Mouse (Mus musculus) right cerebral cortex, postnatal 36 days (tissue): Measurements from ENCODE around the gene Fmo5.

ENCODE experiments used
- DNase-seq, 2 experiments: peaks; one replicate each; pipeline ENCODE4 v3.0.0; 2022; ENCODE audit warnings: low spot score in 2 of 2, mixed read lengths in 1 of 2

The Fmo5 gene

DNA sequence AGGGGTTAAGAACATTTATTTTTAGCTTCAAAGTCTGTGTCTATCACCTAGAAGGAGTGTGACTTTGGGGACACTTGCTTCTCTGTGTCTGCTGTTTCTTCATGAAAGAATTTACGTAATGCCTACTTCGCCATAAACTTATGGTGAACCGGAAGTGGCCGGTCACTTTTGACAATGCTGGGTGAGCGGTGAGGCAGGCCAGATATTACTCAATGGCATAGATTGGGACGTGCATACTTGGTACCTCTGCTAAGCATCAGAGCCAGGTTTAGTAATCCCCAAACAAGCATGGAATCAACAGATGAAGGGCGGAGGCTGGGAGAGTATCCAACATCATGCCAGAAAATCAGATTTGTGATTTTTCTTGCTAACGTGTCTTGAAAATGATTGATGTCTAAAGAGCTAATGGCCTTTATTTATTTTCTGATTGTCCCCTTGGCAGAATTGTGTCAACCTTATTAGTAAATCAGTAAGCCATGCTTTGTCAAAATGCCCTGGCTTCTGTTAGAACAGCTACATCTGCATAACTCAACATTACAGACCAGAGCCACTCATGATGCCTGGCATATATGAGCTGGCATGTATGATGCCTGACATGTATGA is 2.8 kb downstream of the Fmo5 start:
- DNase-seq = no peak

DNA sequence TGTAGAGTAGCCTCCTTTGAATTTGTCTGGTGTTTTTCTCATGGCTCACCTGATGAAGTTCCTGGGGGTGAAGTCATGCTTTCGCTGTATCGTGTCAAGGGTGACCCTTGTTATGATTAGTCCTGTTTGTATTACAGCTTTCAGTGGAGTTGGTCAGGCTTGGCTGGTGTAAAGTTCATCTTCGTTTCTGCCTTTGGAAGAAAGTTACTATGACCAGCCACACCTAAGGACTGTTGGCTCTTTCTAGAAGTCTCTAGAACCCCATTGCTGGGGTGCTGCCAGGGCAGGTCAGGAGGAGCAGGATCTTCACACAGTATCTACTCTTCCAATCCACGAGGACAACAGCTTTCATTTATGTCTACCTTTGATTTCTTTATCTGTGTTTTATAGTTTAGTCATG is 4.9 kb downstream of the Fmo5 start:
- no peak for DNase-seq

DNA sequence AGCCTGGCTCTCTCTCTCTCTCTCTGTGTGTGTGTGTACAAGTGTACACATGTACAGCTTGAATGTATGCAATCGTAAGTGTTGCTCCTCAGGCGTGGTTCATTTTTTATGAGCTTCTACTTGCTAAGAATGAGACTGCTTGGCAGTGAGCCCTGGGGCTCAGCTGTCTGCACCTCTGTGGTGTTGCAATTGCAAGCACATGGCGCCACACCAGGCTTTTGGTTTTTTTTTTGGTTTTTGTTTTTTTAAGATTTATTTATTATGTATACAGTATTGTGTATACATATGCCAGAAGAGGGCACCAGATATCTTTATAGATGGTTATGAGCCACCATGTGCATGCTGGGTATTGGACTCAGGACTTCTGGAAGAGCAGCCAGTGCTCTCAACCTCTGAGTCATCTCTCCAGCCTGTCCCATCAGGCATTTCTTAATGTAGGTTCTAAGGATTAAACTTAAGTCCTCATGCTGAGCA is 5.7 kb downstream of the Fmo5 start:
- DNase-seq = no peak

DNA sequence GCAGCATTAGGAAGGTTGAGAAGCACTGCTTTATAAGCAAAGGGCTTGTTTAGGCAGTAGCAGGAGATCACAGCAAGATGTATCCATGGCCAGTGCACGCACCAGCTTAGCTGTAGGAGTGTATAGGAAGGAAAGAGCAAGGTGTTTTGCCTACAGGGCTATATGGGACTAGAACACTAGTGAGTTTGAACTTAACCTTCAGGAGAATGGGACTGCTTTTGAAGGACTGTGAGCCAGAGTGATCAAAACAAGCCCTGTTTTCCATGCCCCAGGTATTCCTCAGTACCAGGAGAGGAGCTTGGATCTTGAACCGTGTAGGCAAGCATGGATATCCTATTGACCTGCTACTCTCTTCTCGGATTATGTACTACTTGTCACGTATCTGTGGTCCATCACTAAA is 12.8 kb downstream of the Fmo5 start:
- DNase-seq = no peak

DNA sequence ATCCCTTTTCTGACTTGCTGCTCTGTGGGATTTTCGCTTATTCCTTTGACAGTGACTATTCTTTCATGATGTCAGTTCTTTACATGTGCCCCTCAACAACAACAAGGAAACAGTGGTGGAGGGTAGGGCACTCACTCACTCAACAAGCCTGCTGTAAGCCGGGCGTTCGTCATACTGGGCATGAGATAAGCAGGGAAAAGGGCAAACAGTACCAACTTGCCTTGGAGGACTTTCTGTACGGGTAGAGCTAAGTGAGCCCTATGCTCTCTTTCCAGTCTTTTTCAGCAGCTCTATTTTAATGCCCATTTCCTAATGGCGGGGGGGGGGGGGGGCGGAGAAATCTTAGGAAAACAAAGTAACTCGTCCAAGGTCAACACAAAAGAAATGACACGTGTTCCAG is 13.4 kb downstream of the Fmo5 start:
- DNase-seq = no peak

DNA sequence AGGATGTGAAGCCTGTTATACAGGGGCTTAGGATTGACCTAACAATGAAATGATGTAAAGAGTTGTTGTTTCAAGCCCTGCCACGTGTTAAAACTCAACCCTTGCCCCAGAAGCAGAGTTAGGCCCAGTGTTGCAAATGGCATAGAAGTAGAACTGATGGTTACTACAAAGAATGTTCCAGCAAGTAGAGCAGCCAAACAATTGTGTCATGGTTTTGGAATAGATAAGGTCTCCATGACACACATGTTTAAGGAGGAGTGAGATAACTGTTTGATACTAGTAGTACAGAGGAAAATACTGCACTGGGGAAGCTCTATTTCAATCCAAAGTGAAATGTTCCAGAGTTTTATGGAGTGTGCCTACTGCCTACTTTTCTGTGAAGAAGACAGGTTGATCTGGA is 19.9 kb downstream of the Fmo5 start:
- no peak for DNase-seq

DNA sequence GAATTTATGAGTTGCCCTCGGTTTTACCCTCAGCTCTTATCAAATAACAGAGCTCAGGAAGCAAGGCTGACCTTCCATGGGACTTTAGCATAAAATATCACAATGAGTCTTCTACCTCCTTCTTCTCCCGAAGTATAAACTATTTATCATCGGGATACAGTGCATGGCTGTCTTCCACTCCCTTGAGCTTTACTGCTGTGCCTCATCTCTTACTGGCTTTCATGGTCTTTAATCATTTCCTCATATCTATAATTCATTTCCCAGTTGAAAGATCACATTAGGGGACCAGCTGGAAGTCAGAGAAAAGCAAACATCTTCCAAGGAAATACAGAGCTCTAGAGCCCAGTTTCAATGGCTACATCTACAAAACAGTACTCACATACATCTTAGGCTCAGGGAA is 20.4 kb downstream of the Fmo5 start:
- DNase-seq = no peak

DNA sequence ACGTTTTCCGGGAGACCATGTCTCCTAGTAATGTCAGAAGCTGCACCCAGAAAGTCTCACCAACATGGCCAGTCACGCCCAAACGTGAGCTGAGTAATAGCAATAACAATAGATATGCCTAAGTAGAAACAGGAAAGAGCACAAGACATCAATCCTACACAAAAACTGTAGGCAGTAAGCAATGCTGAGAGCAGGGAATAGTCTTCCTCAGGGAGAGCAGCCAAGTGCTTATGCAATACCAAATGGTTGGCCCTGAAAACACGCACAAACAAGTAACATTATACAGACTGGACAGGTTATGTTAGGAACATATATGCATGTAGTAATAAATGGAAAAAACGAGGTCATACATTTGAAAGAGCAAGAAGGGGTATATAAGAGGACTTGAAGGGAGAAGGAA is 20.9 kb downstream of the Fmo5 start:
- no peak for DNase-seq

DNA sequence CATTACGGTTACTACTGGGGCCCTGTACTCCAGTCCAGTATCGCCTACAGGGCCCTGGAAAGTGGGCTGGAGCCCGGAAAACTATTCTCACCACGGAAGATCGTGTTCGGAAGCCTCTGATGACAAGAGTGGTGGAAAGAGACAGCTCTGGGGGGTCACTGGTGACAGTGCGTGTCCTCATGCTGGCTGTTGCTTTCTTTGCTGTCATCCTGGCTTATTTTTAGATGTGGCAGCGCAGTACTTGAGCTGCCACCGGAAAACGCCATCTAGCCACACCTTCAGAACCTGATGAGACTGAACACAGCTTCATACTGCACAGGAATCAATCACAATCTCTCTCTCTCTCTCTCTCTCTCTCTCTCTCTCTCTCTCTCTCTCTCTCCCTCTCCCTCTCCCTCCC is 23.0 kb downstream of the Fmo5 start:
- DNase-seq = no peak

DNA sequence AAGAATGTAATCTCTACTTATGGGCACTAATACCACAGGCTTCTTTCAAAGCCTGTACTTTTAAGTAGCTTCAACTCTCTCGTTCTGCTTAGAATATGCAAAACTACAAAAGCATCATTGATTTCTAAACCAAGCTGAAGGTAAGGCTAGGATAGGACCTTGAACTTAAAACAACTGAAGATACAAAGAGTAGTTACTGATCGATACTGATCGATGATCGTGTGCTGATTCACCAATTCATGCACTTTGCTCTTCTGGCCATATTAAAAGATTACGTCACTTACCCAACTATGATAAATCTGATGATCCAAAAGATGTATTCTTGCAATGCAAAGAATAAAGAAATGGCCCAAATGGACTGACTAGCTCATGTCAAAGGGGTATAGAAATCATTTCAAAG is 25.2 kb downstream of the Fmo5 start:
- DNase-seq = no peak

DNA sequence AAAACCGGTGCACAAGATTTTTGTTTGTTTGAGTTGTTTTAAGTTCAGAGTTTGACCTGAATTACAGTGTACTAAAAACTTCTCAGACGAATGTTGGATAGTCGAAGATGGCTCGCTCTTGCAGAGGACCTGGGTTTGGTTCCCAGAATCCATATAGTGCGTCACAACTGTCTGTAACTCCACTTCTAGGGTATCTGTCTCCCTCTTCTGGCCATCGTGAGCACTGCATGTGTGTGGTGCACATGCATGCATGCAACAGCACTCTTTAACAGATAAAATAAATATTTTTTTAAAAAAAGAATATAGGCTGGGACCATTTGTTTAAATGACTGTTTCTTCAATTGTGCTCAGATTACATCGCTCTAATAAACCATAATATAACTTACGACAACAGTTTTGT is 26.3 kb downstream of the Fmo5 start:
- DNase-seq = no peak

DNA sequence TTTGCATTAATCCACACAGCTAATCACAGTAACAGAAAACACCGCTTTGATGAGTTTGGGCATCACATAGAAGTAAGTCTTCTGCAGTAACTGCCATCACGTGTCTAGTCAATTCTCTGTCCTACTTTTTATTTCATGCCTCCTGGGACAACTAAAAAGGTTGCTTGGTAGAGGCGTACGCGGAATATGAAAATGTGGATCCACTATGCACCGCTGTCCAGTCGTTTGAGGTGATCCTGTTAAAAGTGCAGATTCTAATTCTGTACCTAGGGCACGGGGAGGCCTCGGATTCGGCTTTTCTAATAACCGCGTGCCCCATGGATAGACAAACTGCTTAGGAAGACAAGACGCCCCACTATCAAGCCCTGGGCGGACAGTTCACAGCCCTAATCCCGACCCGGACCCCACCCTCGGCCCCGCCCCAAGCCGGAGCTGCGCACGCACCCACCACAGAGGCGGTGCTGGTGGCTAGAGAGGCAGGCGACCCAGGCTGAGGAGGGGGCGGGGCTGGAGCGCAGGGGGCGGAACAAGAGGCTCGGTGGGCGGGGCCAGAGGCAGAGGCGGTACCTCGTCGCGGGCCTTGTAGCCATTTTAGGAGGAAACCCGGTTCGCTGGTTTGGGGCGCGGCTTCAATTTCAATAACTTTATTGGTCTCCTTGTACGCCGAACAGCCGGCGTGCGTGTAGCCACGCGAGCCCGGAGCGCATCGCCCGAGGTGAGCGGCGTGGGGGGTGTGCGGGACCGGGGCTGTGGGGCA is 29.2 kb downstream of the Fmo5 start, which contains the start of gene Prkab2:
Prkab2 (plus strand) TSS at position 539 of the 757 bp plus-strand sequence.
- DNase-seq = peak; percentile 99

DNA sequence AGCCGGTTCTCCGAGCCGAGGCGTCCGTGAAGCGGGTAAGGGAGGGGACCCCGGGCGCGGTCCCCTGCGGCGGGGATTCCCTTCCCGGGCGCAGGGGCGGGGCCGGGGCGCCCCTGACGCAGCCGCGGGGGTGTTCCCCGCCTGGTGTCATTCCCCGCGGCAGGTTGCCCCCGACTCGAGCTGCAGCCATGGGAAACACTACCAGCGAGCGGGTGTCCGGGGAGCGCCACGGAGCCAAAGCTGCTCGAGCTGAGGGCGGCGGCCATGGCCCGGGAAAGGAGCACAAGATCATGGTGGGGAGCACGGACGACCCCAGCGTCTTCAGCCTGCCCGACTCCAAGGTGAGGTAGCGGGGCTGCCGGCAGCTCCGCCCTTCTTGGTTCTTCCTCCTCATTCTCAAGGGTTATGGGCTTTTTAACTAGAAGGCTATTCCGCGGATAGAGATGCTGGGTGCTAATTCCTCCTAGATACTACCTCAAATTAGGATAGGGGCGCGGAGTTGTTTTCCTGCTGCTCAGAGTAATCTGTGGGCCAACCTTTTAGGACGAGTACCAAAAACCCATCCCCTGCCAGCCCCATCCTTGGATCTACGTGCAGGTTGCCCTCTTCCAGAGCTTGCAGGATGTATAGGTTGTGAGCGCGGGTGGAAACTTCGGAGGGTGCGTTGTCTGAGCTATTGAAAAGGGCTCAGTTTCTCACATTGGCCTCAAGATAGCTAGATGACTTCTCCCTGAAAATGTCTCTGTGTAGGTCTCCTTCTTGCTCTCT is 30.0 kb downstream of the Fmo5 start:
- peak in 1 of 2 experiments; percentile 73 for DNase-seq

DNA sequence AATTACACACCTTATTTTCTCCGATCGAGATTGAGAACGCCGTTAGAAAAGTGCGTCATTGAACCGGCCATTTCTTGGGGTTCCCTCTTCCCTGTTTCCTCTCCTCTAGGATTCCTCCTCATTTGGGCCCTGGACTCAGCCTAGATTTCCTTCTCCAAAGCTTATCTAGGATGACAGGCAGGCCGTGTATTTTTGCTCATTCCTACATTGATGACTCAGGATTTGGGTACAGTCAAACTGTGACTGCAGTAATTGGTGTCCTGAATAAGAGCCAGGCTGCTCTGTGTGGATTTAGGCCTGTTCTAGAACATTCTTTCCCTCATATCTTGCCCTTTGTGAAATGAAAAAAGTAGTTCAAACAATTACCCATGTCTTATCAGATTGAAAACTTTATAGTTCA is 31.1 kb downstream of the Fmo5 start:
- DNase-seq = no peak

DNA sequence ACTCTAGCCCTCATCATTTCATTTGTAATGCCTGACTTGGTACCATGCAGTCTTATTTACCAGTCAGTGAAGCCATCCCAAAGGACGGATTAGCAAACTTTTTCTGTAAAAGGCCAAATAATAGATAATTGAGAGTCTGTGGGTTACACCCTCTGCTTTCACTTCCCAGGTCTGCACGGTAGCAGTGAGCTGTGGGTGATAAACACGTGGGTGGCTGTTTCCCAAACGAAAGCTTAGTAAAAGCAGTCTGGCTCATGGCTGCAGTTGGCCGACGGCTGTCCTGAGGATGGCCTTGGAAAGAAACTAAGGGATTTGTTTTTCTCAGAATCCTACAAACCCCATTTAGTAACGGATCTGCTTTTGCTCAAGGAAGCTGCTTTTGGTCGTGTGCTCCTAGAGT is 32.6 kb downstream of the Fmo5 start:
- DNase-seq = no peak

DNA sequence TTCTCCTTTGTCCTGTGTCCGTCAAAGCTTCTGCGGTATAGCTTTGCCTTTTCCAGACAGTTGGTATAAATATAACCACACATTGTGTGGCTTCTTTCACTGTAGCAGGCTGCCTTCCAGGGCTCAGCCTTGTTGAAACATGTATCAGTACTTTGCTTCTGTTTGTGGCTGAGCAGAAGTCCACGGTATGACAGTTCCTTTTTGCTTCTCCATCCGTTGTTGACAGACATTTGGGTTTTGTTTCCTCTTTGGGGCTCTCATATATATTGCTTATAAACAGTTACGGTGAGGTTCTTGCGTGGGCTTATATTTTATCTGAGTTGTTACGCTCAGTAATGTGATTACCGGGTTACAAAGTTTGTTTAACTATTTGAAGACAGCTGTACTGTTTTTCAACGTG is 36.9 kb downstream of the Fmo5 start:
- DNase-seq = no peak

DNA sequence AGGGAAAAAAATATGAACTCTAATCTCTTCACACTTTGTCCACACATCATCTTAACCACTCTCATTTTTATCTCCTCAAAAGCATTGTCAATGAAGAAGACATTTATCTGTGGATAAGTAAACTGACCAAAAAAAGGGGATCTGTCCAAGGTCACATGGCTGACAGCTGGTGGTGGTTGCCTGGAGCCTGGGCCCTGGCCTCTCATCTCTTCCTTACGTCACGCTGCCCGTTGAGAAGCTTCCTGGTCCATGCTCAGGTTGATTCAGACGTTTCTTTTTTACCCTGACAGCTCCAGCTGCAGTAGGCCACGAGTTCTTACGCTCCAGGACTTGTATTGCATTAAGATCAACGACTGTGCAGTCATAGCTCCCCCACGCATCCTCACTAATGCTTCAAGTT is 37.5 kb downstream of the Fmo5 start:
- no peak for DNase-seq

DNA sequence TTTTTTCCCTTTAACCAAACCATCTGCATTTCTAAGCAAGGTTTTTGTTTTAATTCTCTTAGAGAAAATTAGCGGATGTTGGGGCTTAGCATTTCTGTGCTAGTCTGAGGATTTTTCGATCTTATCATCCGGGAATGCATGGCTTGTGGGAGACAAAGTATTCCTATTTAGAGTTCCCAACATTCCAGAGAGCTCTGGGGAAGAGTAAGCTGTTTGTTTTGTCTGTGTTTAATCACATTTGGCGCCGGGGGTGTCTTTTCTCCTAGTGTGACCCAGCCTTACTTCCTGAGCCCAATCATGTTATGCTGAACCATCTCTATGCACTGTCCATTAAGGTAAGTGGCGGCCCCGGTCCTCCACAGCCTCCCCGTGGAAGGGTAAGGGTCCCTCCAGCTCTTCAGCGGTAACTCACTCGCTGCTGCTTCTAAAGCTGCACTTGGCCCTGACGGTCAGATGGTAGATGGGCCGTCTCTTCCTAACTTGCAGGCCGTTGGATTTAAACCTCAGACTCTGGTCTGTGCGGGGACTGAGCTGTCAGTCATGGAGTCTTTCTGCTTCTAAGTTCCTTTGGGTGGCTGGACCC is 38.6 kb downstream of the Fmo5 start:
- no peak for DNase-seq

DNA sequence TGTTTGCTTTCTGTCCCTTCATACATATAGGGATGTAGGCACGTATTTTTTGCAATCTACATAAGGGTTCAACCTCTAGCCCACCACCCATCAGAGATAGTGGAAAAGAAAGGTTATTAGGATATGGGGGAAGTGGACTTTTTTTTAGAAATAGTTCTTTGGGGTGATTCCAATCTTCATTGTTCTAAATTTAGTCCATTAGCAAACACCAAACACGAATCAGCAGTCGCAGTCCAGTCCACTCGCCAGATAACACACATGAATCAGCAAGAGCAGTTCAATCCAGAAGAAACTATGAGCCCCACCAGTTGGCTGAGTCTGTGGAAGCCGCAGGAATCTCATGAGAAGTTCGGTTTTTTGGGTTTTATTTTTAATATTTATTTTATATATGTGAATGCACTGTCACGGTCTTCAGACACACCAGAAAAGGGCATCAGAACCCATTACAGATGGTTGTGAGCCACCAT is 46.1 kb downstream of the Fmo5 start, which contains the start of gene Gm17651:
Gm17651 (minus strand) TSS at position 51 of the 467 bp plus-strand sequence.
- no peak for DNase-seq

DNA sequence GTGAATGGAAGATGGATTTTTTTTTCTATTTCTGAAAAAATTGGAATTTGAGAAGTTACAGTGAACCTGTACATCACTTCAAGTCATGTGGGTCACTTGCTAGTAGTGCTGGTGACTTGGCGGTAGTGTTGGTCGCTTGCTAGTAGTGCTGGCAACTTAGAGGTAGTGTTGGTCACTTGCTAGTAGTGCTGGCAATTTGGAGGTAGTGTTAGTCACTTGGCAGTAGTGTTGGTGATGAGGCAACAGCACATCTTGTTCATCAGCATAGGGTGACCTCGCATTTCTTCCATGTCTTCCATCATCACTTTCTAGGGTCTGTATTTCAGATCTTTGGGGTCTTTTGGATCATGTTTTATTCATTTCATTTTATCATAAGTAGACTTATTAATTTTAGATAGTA is 47.5 kb downstream of the Fmo5 start:
- DNase-seq = no peak

DNA sequence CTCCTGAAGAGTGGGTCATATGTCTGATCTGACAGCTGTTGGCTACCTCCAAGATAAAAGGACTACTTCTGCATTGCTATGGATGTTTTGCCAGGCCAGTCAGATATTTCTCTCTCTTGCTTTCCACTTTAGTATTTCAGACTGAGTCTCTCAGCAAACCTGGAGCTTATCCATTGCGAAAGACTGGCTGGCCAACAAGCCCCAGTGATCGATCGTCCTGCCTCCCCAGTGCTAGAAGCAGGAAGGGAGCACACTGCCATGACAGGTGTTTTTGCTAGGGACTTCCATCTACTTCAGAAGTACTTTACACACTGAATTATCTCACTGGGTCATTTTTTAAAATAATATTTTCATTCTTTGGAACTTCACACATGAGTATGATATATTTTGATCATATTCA is 49.8 kb downstream of the Fmo5 start:
- DNase-seq = no peak

DNA sequence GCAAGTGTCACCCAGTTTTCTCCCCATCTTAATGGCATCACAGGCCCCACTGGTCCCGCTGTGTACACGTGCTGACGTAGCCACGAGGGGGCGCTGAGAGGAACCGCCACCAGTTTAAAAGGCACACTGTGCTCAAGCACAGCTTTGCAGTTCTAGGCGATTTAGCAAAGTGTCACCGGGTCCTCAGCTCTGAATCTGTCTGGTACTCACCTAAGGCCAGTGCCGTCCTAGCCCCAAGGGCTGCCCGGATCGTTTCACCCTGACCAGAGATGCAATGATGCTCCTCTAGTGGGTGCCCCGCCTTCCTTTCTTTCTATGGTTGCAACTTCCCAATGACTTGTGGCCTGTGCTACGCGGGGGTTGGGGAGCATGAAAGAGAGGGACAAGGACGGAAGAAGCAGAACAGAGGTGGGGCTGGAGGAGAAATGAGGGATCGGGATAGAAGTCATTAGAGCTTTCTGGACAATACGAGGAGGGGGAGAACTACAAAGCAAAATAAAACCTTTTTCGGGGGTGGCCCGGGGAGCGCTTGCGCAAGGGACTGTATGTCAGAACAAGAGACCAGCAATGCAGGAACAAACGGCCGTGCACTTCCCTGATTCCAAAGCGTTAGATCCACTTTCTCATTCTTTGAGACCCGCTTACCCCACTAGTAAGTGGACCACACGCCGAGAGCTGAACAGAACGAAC is 52.2 kb downstream of the Fmo5 start:
- DNase-seq = peak; percentile 60 to 62
